Mouse (Mus musculus) limb, embryonic 10.5 days (tissue): ENCODE measurements around the gene Svop. TPM values are rescaled to one million over a fixed set of nuclear protein-coding genes. Genes with fewer than 3 reads are reported as not detected.

Experiments used
- DNase-seq: peaks from one replicate; pipeline ENCODE4 v3.0.0-alpha.2; 2017; ENCODE audit warnings: low spot score
- H3K27ac ChIP-seq: fragments of 300-500 bp; sonication (generic); 2 replicates; pipeline ENCODE4 v1.5.1; 2016; ENCODE audit warnings: mild to moderate bottlenecking
- H3K27me3 ChIP-seq: fragments of 300-500 bp; sonication (generic); 2 replicates; pipeline ENCODE4 v1.6.1; 2016; ENCODE audit warnings: low read depth, mild to moderate bottlenecking; ENCODE audit not compliant: poor library complexity, severe bottlenecking
- H3K36me3 ChIP-seq: fragments of 300-500 bp; sonication (generic); 2 replicates; pipeline ENCODE4 v1.6.1; 2016; ENCODE audit warnings: mild to moderate bottlenecking, moderate library complexity
- H3K4me1 ChIP-seq: fragments of 300-500 bp; sonication (generic); 2 replicates; pipeline ENCODE4 v1.6.1; 2016
- H3K4me3 ChIP-seq: fragments of 300-500 bp; sonication (generic); 2 replicates; pipeline ENCODE4 v1.5.1; 2016; ENCODE audit warnings: mild to moderate bottlenecking, moderate library complexity
- H3K9me3 ChIP-seq: fragments of 300-500 bp; sonication (generic); replicated peaks from 2 replicates; pipeline ENCODE4 v1.6.1; 2016; ENCODE audit warnings: mild to moderate bottlenecking
- WGBS: fragments of 180-500 bp; shearing (Covaris S2); methylation state at CpG from one replicate; pipeline ENCODE4 v1.1.7; 2016; 5-methylcytosine and 5-hydroxymethylcytosine counted together
- polyA plus RNA-seq: library from polyadenylated mRNA; unstranded; fragments of >200 nt; fragmentation: Nextera tagmentation; extraction: Ambion mirVana; gene quantifications from 2 replicates; pipeline ENCODE4 v1.2.1, GENCODE M21; 2016

Svop gene
- polyA plus RNA-seq, 1 experiment from 2014 or later, result 0.08 TPM

DNA sequence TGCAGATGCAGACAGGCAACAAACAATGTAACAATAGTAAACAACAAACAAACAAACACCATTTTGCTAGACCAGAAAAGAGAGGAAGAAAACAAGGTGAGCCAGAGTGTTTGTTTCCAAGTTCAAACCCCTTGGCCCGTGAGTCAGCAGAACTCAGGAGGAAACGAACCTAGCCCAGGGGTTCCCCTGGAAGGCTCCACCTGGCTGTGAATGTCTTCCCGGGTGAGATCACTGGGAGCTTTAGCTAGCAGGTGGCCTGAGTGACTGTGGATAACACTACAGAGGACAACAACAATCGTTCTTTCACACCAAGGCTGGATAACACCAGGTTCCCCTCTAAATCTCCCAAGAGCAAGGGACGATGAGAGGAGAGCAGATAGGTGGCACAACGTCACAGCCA is 110.2 kb downstream of the Svop start:
- Histone ChIP-seq H3K27ac (no peak overlapping the region), H3K4me3 (no peak overlapping the region), H3K9me3 (no peaks in the 10 kb centered on the region), H3K36me3 (peaks cover 56% of the 10 kb centered on the region), H3K27me3 (no peaks in the 10 kb centered on the region), H3K4me1 (peaks cover 28% of the 10 kb centered on the region)
- WGBS, result 87% methylated on average over 6 of the region's 6 CpGs
- no peak for DNase-seq

DNA sequence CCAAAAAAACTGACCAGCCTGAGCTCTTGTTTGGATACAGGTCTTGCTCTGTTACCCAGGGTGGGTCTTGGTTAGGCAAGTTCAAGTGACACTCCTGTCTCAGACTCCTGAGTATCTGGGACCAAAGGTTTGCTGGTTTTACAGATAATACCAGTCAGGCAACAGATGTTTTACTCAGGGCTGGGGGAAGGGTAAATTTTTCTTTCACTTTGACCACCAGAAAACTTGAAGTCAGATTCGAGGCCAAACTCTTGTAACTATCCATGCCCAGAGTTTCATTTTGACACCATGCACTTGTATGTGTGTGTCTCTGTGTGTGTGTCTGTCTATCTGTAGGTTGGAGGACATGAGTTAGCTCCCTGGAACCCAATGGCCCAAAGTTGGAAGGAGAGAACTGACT is 110.9 kb downstream of the Svop start:
- Histone ChIP-seq H3K27me3 (no peaks in the 10 kb centered on the region), H3K4me1 (peaks cover 27% of the 10 kb centered on the region), H3K36me3 (peaks cover 52% of the 10 kb centered on the region), H3K27ac (no peak overlapping the region), H3K9me3 (no peaks in the 10 kb centered on the region), H3K4me3 (no peak overlapping the region)
- DNase-seq, result no peak
- 86% methylated on average over 1 of the region's 1 CpGs for WGBS

DNA sequence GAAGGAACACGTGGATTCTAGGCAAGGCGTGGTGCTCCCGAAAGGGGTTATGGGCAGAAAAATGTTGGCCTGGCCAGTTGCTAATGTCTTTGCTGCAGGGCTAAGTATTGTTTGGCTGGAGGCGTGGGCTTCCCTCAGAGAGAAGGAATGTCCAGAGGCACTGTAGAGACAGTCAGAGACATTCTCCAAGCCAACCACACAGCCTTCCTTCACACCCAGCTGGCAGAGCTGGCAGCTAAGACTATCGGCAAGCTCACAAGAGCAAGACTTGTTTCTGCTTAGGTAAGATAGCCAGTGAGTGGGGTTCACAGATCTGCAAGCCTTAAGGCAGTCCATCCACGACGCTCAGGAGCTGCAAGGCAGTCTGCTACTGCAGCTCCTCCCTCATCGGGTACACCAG is 114.1 kb downstream of the Svop start:
- WGBS, result 84% methylated on average over 8 of the region's 8 CpGs
- peaks cover 50% of the 10 kb centered on the region for H3K4me1 ChIP-seq
- H3K27me3 ChIP-seq, result no peaks in the 10 kb centered on the region
- no peak overlapping the region for H3K4me3 ChIP-seq
- H3K36me3 ChIP-seq, result peaks cover 45% of the 10 kb centered on the region
- H3K27ac ChIP-seq, result no peak overlapping the region
- no peaks in the 10 kb centered on the region for H3K9me3 ChIP-seq
- no peak for DNase-seq

Other genes starting within 250 kb of the Svop start
- gene Coro1c, start 182.8 kb downstream of the Svop start, polyA plus RNA-seq, result 129 and 139 TPM in 2 replicates
- gene Ssh1, start 97.7 kb downstream of the Svop start, polyA plus RNA-seq, result 13.6 and 16.4 TPM in 2 replicates
- not detected in 2 replicates for gene Dao, start 87.9 kb downstream of the Svop start, polyA plus RNA-seq
- 12.7 and 15.5 TPM in 2 replicates for gene Usp30, start 26.1 kb downstream of the Svop start, polyA plus RNA-seq
- gene Alkbh2, start 36.6 kb upstream of the Svop start, polyA plus RNA-seq, result 12.9 and 16.1 TPM in 2 replicates
- gene Ung, start 38.8 kb upstream of the Svop start, polyA plus RNA-seq, result 81.3 and 91.8 TPM in 2 replicates
- gene Acacb, start 55.0 kb upstream of the Svop start, polyA plus RNA-seq, result 4.8 and 5.8 TPM in 2 replicates
- gene Foxn4, start 182.2 kb upstream of the Svop start, polyA plus RNA-seq, result not detected in 2 replicates
- gene Myo1h, start 197.6 kb upstream of the Svop start, polyA plus RNA-seq, result 1.1 and 1.2 TPM in 2 replicates